Mouse (Mus musculus) kidney, postnatal 14 days (tissue): ENCODE results near the gene Fbxw11.
"Not testable (repeated sequence)": the region's sequence is repeated elsewhere in the genome, so short reads cannot be mapped to it uniquely, and the experiment has no call there.

Experiments used
- DNase-seq: peaks from one replicate; pipeline ENCODE4 v3.0.0; 2022; ENCODE audit warnings: mixed read lengths

Fbxw11 gene

DNA sequence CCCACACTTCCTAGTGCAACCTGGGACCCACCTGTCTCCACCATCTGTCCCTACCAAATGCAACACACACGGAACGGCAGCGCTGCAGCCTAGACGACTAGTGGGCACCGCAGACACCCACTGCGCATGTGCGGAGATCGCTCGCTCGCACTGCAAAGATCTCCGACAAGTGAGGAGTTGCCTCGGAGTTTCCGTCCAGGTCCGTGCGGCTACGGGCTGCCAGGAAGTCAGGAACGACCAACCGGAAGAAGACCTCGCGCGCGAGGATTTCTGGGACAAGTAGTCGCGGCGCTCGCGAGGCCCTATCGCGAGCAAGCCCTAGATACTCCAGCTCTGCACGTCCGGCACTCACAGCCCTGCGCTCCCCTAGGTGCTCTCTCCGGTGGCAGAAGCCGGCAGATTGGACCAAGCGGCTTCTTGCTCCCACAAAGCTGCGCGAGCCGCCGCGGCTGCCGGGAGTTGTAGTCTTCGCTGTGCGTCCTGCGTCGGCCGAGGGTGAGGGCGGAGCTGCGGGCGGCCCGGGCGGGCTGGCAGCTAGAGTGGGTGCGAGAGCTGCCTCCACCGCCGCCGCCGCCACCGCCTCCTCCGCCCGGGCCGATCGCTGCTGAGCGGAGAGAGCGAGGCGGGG is at the start of gene Fbxw11:
Gene Fbxw11 (plus strand): TSS at position 476 of the 628 bp plus-strand sequence.
- DNase-seq: peak; percentile 97

DNA sequence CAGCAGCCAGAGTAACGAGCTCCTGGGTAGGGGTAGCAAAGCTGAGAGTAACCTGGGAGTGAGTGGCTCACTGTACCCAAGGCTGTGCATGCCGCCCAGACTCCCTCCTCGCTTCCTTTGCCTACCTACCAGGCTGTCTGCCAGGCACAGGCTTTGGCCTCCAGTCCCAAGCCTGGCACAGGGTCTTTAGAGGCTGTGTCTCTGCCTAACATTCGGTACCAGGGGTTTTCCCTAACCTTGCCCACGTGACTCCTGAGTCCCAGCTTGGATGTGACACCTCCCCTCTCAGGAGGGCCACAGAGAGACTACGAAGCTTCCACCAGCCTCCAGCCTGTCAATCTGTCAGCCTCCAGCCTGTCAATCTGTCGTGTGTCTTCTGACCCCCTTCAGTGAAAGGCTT is 49.4 kb upstream of the Fbxw11 start:
- DNase-seq: no peak

DNA sequence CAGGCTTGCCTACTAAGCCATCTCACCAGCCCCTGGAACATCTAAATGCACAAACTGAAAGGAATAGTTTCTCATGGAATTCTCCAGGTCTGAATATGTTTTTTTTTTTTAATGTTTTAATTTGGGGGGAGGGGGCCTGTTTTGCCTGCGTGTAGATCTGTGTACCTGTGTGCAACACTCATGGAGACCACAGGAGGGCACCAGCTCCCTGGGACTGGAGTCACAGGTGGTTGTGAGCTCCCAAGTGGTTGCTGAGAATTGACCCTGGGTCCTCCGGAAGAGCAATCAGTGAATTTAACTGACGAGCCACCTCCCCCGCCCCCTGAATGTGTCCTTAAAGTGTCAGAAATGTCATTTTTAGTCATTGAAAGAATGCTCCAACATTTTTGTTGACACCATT is 48.4 kb upstream of the Fbxw11 start:
- no peak for DNase-seq

DNA sequence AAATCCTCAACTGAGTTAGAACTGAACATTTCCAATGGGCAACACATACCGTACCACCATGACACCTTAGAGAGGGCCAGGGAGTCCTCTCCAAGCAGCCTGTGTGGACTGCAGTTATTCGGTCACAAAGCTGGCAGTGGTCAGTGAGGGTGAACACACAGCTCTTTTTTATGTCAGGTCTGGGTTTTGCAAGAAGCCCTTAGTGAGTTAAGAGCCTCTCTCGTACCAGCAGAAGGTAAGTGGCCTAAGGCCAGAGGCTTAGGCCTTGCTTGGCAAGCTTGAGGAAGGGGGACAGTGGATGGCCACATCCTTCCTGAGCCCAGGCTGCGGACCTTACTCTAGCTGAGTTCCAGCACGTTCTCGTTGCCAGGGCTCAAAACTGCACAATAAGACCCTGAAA is 42.2 kb upstream of the Fbxw11 start:
- DNase-seq: no peak

DNA sequence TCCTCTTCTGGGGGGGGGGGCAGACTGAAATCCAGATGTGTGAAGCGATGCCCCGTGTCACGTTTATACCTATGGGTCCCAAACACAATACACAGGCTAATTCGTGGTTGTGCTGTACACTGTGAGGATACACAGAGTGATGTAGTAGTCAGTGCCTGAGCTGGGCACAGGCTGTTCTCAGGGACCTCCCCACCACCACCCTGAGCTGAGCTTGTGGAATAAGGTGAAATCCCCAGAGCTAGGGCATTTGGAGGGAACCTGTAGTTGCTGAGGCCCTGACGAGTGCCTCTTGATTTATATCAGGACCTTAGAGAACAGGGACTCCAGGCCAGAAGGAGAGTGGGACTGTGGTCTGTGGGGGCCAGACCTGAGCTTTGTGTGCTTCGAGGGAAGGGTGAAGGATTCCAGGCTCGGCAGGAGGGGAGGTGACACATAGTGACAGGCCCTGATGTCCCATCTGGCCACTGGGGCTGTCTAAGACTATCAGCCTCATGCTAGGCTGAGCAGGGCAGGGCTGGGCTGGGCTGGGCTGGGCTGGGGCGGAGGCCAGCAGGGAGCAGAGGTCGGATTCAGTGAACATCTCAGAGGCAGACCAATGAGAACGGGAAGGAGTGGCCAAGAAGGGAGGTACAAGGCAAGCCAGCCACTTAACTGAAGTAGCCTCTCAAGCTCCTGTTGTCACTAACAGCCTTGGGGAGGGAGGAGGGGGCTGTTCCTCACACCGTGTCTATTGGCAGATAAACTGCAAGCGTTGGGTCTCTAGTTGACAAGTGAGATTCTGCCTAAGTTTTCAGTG is 40.8 kb upstream of the Fbxw11 start:
- DNase-seq: peak; percentile 68

DNA sequence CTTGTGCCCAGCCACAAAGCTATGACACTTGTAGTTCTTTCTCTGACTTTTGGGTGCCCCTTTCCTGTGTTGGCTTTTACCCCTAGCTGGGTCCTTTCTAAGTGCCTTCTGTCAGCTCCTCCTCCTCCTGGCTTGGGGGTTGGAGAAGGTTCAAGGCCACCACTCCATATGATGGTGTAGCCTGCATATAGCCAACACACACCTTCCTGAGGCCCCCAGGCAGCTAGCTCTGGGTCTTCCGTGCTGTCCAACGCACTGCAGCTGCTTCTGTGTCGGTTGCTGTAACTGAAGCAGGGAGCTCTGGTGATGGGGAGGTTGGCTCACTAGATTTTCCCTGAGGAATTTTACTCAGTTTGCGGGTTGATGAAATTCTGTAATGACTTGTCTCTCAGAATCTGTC is 37.9 kb upstream of the Fbxw11 start:
- DNase-seq: no peak

DNA sequence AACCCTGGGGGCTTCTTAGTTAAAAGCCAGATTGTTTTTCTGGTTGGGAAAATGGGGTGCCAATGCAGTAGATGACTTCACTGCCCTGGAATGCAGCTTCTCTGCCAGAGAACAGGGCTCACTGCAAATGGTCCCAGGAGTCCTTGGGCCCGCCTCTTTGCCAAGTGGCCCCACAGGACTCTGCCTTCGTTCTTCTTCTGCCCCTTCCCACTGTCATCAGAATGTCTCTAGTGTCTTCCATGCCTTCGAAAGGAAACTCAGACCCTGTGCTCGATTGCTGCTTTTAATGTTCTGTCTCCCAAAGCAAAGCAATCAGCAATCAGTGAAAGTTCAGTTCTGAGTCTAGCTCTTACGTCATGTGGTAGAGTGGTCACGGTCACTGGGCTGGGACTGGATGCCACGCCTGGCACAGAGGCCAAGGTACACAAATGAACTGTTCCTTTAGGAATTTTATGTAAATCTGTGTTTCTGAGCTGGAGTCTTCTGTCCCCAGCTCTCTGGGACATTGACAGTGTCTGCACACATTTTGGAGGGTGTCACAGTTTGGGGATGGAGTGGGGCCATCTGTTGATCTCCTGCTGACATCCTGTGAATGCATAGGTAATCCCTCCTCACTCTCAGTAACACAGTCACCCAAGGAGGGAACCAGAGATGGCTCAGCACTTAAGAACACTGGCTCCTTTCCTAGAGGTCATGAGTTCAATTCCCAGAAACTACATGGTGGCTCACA is 37.2 kb upstream of the Fbxw11 start:
- DNase-seq: peak; percentile 74

DNA sequence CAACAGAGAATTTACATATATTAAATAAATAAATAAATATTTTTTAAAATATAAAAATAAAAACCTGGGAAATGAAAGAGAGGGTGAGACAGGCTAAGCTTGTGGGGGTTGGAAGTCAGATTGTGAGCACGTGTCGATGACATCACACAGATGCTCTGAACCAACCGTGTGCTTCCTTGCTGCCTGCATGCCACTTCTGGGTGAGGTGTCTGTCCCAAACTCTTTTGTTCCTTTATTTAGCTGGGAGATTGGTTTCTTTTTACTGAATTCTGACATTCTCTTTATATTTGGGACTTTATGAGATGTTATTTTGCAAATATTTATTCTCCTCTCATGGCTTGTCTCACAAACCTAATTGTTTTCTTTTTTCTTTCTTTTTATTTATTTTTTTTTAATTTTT is 36.6 kb upstream of the Fbxw11 start:
- no peak for DNase-seq

DNA sequence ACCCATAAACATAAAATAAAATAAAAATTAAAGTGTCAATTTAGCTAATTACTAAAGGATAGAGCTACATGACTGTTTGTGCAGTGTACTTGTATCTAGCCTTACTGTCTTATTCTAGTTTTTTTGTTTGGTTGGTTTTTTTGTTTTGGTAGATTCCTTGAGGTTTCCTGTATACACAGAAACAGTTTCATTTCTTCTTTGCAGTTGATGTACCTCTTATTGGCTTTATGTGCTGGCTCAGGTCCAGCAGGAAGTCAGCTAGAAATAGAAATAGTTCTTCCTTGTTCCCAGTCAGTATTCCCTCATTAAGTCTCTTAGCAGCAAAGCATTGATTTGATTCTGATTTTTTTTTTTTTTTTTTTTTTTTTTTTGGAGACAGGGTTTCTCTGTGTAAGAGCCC is 35.2 kb upstream of the Fbxw11 start:
- peak; percentile 61 for DNase-seq

DNA sequence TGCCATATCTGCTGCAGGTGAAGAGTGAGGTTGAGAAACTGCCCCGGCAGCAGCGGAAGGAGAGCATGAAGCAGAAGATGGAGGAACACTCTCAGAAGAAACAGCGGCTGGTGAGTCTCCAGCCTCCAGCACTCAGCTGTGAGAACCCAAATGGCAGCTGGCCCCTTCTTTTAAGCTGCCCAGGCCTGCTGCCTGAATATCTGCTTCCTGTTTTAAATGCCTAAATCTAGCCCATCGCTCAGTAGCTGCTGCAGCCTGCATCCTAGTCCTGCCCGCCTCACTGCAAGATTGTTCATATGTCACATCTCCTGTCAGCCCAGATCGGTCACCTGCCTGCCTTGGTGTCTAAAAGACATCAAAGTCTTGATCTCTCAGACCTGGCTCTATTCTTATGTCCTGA is 31.9 kb upstream of the Fbxw11 start:
- DNase-seq: no peak

DNA sequence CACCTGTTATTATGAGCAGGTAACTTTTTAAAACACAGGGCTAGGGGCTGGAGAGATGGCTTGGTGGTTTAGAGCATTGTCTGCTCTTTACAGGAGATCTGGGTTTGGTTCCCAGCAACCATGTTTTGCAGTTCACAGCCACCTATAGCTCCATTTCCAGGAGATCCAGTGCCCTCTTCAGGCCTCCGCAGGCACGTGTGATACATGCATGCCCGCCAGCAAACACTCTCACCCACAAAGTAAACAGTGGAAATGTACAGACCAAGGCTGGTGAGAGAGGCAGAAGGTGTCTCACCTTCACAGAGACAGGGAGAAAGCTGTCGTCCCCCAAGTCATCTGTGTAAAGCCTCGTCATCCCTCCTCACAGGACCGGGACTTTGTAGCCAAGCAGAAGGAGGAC is 30.2 kb upstream of the Fbxw11 start:
- no peak for DNase-seq

DNA sequence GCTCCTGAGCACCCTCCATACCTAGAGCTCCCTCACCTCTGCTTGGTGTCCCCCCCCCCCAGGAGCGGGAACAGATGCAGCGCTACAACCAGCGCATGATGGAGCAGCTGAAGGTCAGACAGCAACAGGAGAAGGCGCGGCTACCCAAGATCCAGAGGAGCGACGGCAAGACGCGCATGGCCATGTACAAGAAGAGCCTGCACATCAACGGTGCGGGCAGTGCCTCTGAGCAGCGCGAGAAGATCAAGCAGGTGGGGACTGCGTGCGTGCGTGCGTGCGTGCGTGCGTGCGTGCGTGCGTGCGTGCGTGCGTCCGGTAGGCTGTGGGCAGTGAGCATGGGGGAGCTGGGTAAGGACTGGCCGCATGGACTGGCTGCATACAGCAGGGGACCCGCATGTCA is 28.1 kb upstream of the Fbxw11 start:
- no peak for DNase-seq

DNA sequence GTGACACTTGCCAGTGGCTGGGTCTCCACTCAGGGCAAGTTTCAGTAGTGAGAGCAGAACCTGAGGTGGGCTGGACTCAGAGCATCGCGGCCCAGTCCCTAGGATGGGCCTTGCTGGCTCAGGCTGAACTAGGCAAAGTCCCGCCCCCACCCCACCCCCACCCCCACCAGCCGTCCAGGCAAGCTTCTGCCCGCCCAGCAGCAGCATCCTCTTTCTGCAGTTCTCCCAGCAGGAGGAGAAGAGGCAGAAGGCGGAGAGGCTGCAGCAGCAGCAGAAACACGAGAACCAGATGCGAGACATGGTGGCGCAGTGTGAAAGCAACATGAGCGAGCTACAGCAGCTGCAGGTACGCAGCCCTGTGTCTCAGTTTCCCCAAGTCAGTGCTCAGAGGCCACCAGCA is 27.0 kb upstream of the Fbxw11 start:
- no peak for DNase-seq

DNA sequence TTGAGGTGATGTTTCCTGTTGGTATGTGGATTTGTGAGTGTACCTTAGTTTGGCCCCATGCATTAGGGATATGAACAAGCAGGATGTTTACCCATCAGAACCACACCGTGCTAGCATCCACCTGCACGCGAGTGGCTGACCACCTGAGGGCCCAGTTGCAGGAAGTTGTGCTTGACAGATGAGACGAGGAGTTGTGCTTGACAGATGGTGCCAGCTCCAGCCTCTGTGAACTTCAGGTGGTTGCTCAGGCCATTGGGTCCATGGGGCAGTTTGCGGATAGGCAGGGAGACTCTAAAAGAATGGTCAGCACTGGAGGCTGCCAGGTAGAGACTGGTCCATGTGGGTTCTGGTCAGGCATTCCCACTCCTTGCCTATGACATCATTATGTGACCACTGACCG is 26.4 kb upstream of the Fbxw11 start:
- no peak for DNase-seq

DNA sequence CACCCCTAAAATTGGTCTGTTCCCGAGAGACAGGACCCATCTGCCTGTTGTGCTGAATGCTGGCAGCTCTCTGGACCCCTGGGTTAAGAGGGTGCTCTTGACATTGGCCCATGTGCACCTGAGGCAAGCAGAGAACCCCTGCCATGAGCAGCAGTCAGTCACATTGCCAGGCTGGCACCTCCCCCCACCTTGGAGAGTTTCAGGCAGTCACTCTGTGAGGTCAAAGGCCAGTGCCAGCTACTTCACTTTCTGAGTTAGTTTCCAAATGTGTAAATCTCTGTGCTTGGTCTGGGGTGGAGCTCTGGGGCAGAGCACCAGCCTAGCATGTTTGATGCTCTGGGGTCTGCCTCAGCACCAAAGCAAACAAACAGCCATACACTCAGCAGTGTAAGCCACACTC is 24.5 kb upstream of the Fbxw11 start:
- peak; percentile 43 for DNase-seq

DNA sequence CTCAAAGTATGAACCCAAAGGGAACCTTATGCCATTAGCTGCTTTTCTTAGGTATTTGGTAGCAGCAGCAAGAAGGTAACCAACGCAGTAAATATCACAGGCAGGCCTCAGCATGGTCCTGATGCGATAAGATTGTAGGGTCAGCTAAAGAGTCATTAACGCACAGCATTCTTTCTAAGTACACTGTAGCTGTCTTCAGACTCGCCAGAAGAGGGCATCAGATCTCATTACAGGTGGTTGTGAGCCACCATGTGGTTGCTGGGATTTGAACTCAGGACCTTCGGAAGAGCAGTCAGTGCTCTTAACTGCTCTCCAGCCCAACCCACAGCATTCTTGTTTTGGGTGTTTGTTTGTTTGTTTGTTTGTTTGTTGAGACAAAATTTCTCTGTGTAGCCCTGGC is 23.9 kb upstream of the Fbxw11 start:
- not testable (repeated sequence) for DNase-seq

DNA sequence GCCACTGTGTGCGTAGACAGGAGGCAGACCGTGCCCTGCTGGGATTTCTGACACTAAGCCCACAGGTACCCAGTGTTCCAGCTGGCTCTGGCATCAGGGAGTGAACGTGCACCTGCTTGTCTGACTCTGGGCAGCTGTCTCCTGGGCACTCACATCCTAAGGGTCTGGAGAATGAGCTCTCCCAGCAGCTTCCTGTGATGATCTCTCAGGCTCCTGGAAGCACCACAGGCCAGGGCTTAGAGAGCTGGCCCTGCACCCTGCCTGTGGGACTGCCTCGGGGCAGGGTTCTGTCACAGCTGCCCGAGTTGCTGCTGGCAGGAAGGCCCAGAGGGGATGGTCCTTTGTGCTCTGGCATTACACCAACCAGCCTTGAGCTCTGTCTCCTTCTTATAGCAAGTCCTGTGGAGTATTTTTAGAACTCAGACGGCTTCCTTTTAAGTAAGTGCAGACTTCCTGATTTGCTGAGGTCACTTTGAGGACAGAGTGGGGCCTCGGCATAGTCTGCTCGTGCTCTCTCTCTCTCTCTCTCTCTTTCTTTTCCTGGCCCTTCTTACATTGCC is 23.2 kb upstream of the Fbxw11 start:
- DNase-seq: peak; percentile 82

DNA sequence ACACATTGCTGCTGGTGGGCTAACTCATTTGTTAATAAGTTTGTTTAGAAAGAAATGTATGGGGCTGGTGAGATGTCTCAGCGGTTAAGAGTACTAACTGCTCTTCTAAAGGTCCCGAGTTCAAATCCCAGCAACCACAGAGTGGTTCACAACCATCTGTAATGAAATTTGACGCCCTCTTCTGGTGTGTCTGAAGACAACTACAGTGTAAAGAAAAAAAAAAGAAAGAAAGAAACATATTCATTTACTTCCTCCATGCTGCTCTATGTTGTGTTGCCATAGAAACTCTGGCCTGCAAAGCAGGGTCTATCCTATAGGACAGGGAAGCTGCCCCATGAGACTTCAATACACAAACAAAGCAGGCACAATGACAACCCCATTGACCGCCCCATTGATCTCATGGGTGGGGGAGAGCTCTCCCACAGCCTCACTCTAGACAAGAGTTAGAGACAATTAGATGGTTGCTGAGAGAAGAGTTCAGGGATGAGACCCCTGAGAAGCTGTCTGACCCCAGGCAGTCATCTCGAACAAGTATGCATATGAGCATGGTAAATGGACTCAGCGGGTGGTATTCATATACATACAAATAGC is 22.6 kb upstream of the Fbxw11 start:
- DNase-seq: no peak

DNA sequence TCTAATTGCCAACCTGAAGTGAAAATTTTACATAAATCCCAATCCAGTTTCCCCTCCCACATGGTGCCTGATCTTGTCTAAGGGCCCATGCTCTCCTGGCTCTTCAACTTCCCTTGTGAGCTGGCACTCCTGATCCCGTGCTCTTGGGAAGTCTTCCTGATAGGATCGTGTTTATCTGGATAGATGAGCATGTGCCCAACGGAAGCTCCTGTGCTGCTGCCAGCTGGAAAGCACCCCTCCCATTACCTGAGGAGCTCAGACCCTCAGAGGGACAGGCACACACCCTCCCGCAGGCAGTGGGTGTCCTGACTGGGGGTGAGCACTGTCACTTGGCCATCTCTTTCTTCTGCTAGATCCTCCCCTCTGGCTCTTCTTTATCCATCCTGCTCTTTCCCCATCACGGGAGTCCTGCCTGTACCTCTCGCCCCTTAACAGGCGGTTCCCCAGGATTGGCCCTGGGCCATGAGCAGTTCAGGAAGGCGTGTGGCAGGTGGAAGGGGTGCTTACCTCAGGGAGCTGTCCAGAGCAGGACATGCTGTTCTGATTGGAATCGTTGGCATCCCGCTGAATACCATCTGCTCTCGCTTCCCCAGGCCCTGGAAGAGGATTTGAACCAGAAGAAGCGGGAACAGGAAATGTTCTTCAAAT is 20.6 kb upstream of the Fbxw11 start:
- DNase-seq: no peak

DNA sequence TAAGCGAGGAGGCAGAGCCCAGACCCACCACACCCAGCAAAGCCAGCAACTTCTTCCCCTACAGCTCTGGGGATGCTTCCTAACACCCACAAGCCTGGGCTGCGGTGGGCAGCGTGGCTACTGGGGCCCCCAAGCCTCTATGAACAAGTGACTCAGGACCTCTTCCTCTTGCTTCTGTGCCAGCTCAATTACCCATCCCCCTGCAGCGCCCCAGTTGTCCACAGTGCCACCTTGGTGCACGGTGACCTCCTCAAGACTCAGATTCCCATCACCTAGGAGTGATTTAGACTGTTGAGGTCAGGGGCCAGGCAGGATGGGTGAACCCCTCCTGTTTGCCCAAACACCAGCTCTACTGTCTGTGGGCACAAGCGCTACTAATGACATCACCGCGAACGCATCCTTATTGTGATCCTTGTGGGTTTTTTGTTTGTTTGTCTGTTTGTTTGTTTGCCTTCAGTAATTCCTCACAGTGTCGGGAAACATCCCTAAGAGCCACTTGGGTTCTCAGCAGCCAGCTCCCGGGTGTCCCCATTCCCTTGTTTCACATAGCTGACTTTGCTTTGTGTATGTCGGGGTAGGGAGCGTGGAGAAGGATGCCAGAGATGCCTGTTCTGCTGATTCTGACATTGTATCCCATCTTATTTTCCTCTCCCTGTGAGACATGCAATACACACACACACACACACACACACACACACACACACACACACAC is 19.9 kb upstream of the Fbxw11 start:
- no peak for DNase-seq

DNA sequence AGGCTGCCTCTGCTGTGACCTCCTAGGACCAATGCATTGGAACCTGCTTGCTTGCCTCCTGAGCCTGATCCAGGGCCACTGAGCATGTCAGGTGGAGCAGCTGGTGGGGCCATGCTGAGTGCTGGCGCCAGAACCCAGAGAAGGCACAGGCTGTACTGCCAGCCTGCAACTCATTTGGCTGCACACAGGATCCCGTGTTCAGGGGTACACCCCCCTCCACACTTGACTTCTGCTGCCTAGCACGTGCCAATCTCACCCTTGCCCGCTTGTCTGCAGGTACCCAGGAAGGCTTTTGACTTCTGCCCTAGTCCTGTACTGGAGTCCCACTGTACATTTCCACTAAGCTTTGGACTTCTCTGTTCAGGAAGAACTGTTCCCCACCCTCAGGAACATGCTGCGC is 19.3 kb upstream of the Fbxw11 start:
- peak; percentile 71 for DNase-seq

DNA sequence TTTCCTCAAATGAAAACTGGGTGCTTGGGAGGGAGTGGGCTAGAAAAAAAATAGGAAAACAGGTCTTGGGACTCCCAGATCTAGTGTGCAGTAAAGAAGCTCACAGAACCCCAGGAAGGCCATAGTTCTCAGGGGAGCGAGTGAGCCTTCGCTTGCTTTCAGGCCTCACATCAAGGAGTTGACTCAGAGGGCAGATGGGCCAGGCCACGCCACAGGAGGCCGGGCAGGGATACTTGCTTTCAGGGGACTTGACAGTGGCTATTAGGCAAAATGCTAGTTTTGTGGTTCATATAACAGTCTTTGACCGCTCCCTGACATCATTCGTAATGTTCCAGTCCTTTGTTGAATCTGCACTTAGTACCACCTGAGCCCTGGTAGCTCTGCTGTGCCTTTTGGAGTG is 18.6 kb upstream of the Fbxw11 start:
- no peak for DNase-seq
